Mouse (Mus musculus) embryonic facial prominence, embryonic 15.5 days (tissue): ENCODE data around the gene Ccdc146. TPM values are rescaled to one million over a fixed set of nuclear protein-coding genes. Genes with fewer than 3 reads are reported as not detected.

Experiments used
- ATAC-seq: fragments of 200-750 bp; cut with Nextera tagmentation; 2 replicates; pipeline ENCODE4 v1.8.0; 2017; ENCODE audit warnings: low read depth, moderate TSS enrichment; ENCODE audit not compliant: insufficient number of reproducible peaks, low FRiP score, low TSS enrichment
- H3K27ac ChIP-seq: fragments of 300-500 bp; sonication (generic); replicated peaks from 2 replicates; pipeline ENCODE4 v1.5.1; 2015; ENCODE audit warnings: mild to moderate bottlenecking, inconsistent platforms
- H3K27me3 ChIP-seq: fragments of 300-500 bp; sonication (generic); 2 replicates; pipeline ENCODE4 v1.6.1; 2015; ENCODE audit warnings: inconsistent platforms
- H3K36me3 ChIP-seq: fragments of 300-500 bp; sonication (generic); 2 replicates; pipeline ENCODE4 v1.6.1; 2015; ENCODE audit warnings: mild to moderate bottlenecking, inconsistent platforms
- H3K4me1 ChIP-seq: fragments of 300-500 bp; sonication (generic); 2 replicates; pipeline ENCODE4 v1.6.1; 2015; ENCODE audit warnings: inconsistent platforms
- H3K4me2 ChIP-seq: fragments of 300-500 bp; sonication (generic); replicated peaks from 2 replicates; pipeline ENCODE4 v1.6.1; 2015; ENCODE audit warnings: mild to moderate bottlenecking, inconsistent platforms
- H3K4me3 ChIP-seq: fragments of 300-500 bp; sonication (generic); replicated peaks from 2 replicates; pipeline ENCODE4 v1.5.1; 2015; ENCODE audit warnings: mild to moderate bottlenecking, inconsistent platforms
- H3K9ac ChIP-seq: fragments of 300-500 bp; sonication (generic); 2 replicates; pipeline ENCODE4 v1.6.1; 2015; ENCODE audit warnings: inconsistent platforms
- H3K9me3 ChIP-seq: fragments of 300-500 bp; sonication (generic); replicated peaks from 2 replicates; pipeline ENCODE4 v1.6.1; 2016; ENCODE audit warnings: inconsistent platforms
- WGBS: fragments of 180-500 bp; shearing (Covaris S2); methylation state at CpG from one replicate; pipeline ENCODE4 v1.1.7; 2015; 5-methylcytosine and 5-hydroxymethylcytosine counted together
- polyA plus RNA-seq: library from polyadenylated mRNA; unstranded; fragments of >200 nt; fragmentation: Nextera tagmentation; extraction: Ambion mirVana; gene quantifications from 2 replicates; pipeline ENCODE4 v1.2.1, GENCODE M21; 2015

Ccdc146 gene
- polyA plus RNA-seq, 1 experiment from 2014 or later: 7.5 TPM

DNA sequence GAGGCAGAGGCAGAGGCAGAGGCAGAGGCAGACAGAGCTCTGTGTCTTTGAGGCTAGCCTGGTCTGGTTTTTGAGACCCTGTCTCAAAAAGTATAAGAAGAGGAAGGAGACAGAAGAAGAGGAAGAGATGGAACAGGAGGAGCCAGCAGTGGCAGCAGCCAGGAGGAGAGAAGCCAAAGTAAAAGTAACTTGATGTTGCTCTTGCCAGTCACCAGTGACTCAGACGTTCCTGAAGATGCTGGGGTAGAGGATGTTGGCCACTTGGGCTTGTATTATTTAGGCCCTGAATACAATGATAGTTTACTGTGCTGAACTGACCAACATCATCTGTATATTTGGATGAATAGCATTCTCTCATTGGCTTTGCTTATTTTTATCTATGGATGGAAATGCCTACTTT, 95.9 kb downstream of the Ccdc146 start:
- no peak overlapping the region for H3K4me2 ChIP-seq
- no peaks in the 10 kb centered on the region for H3K9me3 ChIP-seq
- H3K36me3 ChIP-seq: no peaks in the 10 kb centered on the region
- no peak overlapping the region for H3K9ac ChIP-seq
- H3K4me3 ChIP-seq: no peak overlapping the region
- 82% methylated on average over 1 of the region's 1 CpGs for WGBS
- no peak overlapping the region for H3K27ac ChIP-seq
- H3K27me3 ChIP-seq: no peaks in the 10 kb centered on the region
- no peak for ATAC-seq
- peaks cover 8% of the 10 kb centered on the region for H3K4me1 ChIP-seq

DNA sequence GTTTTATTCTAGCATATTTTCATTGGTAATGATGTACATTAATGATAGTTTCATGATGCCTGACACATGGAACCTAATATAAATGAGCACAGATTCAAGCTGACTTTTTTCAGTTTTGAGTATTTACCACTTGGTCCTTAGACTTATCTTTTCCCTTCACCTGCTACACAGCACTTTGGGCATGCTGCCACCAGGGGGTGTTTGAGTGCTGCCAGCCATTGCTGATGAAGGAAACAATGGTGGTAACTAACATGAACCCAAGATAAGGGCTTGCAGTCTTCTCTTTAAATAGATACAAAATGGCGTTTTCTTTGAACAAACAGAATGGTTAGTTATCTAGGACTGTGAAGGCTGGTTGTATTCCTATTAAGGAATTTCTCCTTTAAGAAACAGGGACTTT, 98.0 kb downstream of the Ccdc146 start:
- 27% methylated on average over 1 of the region's 1 CpGs for WGBS
- H3K4me1 ChIP-seq: peaks cover 8% of the 10 kb centered on the region
- no peak overlapping the region for H3K4me3 ChIP-seq
- no peaks in the 10 kb centered on the region for H3K27me3 ChIP-seq
- no peak overlapping the region for H3K27ac ChIP-seq
- no peak overlapping the region for H3K4me2 ChIP-seq
- H3K9ac ChIP-seq: no peak overlapping the region
- ATAC-seq: no peak
- no peaks in the 10 kb centered on the region for H3K9me3 ChIP-seq
- H3K36me3 ChIP-seq: no peaks in the 10 kb centered on the region

DNA sequence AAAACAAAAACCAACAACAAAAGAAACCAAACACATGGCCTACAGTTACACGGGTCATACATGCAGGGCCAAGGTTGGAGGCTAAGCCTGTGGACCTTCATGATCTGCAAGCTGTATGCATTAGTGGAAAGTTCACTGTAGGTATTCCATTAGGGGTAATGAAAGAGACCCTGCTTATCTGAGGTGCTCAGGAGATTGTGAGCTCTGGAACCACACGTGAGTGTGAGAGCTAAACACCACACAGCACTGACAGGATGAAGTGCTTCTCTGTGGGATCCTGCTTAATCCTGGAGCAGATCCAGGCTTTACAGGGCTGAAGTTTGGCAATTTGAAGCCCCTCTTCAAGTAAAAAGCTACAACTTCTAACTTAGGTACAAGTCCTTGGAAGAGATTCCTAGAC, 104.3 kb downstream of the Ccdc146 start:
- Histone ChIP-seq H3K4me2 (no peak overlapping the region), H3K27me3 (no peaks in the 10 kb centered on the region), H3K27ac (no peak overlapping the region), H3K9me3 (no peaks in the 10 kb centered on the region), H3K4me3 (no peak overlapping the region), H3K4me1 (no peaks in the 10 kb centered on the region), H3K9ac (no peak overlapping the region), H3K36me3 (no peaks in the 10 kb centered on the region)
- 78% methylated on average over 2 of the region's 2 CpGs for WGBS
- no peak for ATAC-seq

DNA sequence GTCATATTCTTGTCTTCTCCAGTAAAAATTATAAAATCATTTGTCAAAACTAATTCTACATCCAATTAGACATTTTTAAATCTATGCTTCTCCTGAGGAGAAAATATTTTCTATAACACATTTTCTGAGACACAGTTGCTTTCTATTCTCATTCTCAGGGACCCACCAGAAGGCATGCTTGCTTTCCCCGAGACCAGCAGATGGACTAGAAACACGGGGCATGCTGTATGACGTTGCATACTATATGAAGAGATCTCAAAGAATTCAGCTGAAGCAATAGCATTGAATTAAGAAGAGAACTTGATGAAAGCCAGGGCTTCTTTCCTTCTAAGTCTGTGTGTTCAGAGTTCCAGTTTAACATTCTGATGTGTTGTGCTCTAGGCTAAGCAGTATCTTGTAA, 109.8 kb downstream of the Ccdc146 start:
- Histone ChIP-seq H3K4me2 (no peak overlapping the region), H3K9ac (no peak overlapping the region)
- 74% methylated on average over 3 of the region's 3 CpGs for WGBS

DNA sequence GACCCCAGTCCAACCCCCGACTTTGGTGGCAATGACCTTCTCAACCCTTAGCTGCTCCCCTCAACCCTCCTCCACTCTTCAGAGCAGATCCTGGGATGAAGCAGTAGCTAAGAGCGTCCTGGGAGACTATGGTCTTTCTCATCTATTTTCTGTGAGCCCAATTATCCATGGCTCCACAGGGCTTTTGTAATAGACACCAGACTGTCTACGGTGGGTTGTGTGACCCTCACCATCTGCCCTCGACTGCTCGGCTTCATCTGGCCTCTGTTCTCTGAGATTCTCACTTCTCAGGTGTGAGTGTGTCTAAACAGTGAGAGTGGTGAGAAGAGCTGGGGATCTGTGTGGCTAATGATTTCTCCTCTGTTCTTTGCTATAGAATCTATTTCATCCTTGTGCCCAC, 117.3 kb downstream of the Ccdc146 start:
- Histone ChIP-seq H3K36me3 (no peaks in the 10 kb centered on the region), H3K27ac (no peak overlapping the region), H3K4me2 (no peak overlapping the region), H3K9ac (no peak overlapping the region), H3K4me1 (no peaks in the 10 kb centered on the region), H3K27me3 (no peaks in the 10 kb centered on the region), H3K4me3 (no peak overlapping the region), H3K9me3 (no peaks in the 10 kb centered on the region)
- WGBS: 64% methylated on average over 5 of the region's 5 CpGs
- ATAC-seq: peak; percentile 39; the same call in 1 of the 2 replicates

More for the DNA sequence above, 109.8 kb downstream of the Ccdc146 start:
- no peaks in the 10 kb centered on the region for H3K36me3 ChIP-seq
- no peak for ATAC-seq
- no peaks in the 10 kb centered on the region for H3K27me3 ChIP-seq
- H3K9me3 ChIP-seq: no peaks in the 10 kb centered on the region
- H3K4me1 ChIP-seq: no peaks in the 10 kb centered on the region
- H3K4me3 ChIP-seq: no peak overlapping the region
- no peak overlapping the region for H3K27ac ChIP-seq

DNA sequence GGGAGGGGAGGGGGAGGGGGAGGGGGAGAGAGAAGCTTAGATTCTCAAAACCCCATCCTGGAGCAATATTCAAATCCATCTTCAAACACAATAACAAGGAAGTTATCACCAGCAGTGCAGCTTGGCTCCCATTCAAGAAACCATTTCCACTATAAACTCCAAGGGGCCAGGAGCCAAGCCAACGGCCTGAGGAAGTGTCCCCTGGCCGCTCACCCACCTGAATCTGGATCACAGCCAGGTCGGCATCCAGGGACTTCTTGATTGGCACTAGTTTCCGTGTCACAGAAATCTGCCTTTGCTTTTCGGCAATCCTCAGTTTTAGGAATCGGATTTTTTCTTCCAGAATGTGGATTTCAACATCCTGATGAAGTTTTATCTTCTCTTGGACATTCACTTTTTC, 123.5 kb downstream of the Ccdc146 start:
- Histone ChIP-seq H3K36me3 (no peaks in the 10 kb centered on the region), H3K4me2 (no peak overlapping the region), H3K27me3 (no peaks in the 10 kb centered on the region), H3K9ac (no peak overlapping the region), H3K4me1 (no peaks in the 10 kb centered on the region), H3K4me3 (no peak overlapping the region), H3K27ac (no peak overlapping the region), H3K9me3 (no peaks in the 10 kb centered on the region)
- 62% methylated on average over 6 of the region's 6 CpGs for WGBS
- no peak for ATAC-seq

DNA sequence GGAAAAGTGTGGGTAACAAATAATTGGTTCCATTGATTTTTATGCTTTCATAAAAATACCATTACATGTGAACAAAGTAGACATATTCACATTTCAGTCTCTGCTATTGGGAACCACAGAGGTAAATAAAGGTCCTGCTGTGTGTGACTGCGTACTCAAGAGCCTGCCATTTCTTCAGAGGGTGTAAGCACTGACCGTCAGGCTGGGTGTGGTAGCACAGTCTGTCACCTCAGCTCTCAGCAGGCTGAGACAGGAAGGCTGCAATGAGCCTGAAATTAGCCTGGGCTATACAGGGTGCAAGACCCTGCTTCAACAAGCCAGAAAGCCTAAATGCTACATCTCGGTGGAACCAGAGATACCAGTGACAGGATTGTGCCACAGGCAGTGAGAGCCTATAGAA, 124.4 kb downstream of the Ccdc146 start:
- ATAC-seq: no peak
- no peaks in the 10 kb centered on the region for H3K9me3 ChIP-seq
- H3K27me3 ChIP-seq: no peaks in the 10 kb centered on the region
- no peak overlapping the region for H3K9ac ChIP-seq
- WGBS: 91% methylated on average over 3 of the region's 3 CpGs
- no peaks in the 10 kb centered on the region for H3K4me1 ChIP-seq
- no peak overlapping the region for H3K4me3 ChIP-seq
- H3K4me2 ChIP-seq: no peak overlapping the region
- no peak overlapping the region for H3K27ac ChIP-seq
- H3K36me3 ChIP-seq: no peaks in the 10 kb centered on the region

DNA sequence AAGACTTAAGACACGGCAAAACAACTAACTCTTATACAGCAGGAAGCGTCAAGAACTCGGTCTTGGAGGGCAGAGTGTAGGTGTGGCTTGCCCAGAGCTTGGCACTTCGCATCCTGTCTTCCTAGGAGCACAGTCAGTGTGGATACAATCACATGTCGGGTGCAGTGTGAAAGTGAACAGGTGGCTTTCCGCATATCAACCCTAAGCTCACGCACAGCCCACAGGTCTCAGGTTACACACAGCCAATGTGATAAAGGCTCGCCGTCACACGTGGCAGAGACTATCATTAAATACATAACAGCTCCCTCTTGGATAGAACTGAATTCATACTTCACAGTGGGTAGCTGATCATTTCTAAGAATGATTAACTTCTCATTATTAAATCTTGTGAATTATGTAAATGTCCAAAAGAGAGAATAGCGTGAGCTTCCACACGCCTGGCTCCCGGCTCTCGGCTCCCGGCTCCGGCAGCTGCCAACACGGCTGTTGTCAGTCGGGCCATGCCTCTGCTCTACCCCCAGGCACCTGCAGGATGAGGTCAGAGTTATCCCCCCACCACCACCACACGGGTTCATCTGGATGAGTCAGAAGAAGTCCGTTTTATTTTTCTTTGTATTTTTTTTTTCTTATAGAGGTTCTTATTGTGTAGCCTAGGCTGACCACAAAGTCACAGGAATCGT, 125.3 kb downstream of the Ccdc146 start:
- Histone ChIP-seq H3K27ac (no peak overlapping the region), H3K4me1 (no peaks in the 10 kb centered on the region), H3K9me3 (no peaks in the 10 kb centered on the region), H3K4me2 (no peak overlapping the region), H3K9ac (no peak overlapping the region), H3K4me3 (no peak overlapping the region), H3K36me3 (no peaks in the 10 kb centered on the region), H3K27me3 (no peaks in the 10 kb centered on the region)
- WGBS: 54% methylated on average over 21 of the region's 21 CpGs
- ATAC-seq: peak; percentile 70; the same call in 1 of the 2 replicates

DNA sequence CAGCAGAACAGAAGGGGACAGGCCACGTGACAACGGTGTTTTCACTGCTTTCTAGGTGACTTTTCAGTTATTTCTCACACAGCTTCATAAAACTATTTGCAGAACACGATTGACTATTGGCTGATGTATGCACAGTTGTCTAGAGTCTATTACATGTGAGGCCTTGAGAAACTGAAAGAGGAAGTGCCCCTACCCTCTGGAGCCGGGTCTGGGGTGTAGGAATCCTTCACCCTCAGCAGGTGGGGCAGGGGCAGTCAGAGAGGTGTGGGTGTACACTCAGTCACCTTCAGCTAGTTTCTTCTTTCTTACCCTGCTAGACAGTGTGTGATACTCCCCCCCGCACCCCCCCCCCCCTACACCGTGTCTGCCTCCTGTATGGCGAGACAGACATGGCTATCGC, 128.8 kb downstream of the Ccdc146 start:
- H3K9ac ChIP-seq: no peak overlapping the region
- H3K4me2 ChIP-seq: no peak overlapping the region
- H3K27ac ChIP-seq: no peak overlapping the region
- no peaks in the 10 kb centered on the region for H3K9me3 ChIP-seq
- ATAC-seq: no peak
- H3K27me3 ChIP-seq: no peaks in the 10 kb centered on the region
- WGBS: 87% methylated on average over 8 of the region's 8 CpGs
- no peak overlapping the region for H3K4me3 ChIP-seq
- no peaks in the 10 kb centered on the region for H3K36me3 ChIP-seq
- no peaks in the 10 kb centered on the region for H3K4me1 ChIP-seq

DNA sequence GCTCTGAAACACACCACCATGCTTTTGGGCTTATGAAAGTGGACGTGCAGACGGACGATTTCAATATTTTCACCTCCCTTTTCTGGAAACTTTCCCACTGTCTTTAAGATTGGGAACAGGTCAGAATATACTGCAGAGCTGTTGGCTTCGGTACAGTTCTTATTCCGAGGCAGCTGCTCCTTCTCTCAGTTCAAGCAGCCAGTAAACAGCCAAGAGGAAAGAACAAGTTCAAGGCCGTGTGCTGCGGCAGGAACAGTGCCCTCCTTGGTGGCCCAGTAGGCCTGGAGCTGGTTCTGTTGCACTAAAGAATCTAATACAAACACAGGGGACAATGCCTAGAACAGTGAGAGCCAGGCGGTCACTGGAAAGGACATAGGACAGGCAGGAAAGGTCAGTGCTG, 133.9 kb downstream of the Ccdc146 start:
- ATAC-seq: no peak
- Histone ChIP-seq H3K27ac (no peak overlapping the region), H3K4me3 (no peak overlapping the region), H3K36me3 (no peaks in the 10 kb centered on the region), H3K4me2 (no peak overlapping the region), H3K9ac (no peak overlapping the region), H3K4me1 (no peaks in the 10 kb centered on the region), H3K27me3 (no peaks in the 10 kb centered on the region), H3K9me3 (no peaks in the 10 kb centered on the region)
- WGBS: 86% methylated on average over 8 of the region's 8 CpGs

DNA sequence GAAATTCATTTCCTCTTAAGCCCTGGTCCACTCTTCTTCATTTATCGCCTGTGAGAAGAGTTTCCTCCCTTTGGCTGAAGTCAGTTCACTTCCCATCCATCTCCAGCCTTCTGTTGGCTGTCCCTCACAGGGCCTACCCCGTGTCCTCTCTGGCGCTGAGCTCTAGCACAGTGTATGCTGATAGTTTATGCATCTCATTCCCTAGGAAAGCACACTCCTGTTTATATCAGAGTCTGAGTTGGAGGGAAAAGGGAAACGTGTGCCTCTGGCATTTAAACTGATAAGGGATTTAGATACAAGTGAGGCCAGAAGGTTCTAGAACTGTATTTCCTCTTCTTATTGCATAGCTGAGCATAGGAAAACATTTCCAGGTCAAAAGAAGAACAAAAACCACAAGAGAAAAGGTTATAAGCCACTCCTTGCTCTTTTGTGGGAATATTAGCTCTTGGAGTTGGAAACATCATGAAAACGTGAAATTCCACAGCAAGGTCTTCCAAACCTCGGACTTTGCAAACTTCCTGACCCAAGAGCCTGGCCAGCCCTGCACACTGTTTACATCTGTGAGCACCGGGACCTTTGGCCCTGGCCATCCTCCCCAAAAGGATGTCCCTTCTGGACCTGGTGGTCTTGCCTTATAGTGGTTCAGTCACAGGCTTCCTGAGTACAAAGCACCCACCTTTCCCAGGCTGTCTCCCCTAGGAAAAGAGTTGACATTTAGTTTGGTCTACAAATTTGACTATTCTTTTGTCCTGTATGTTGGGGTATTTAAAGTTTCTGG, 135.6 kb downstream of the Ccdc146 start:
- no peak for ATAC-seq
- 75% methylated on average over 7 of the region's 7 CpGs for WGBS
- H3K4me2 ChIP-seq: no peak overlapping the region
- no peak overlapping the region for H3K27ac ChIP-seq
- no peak overlapping the region for H3K4me3 ChIP-seq
- H3K9ac ChIP-seq: no peak overlapping the region
- H3K4me1 ChIP-seq: no peaks in the 10 kb centered on the region
- no peaks in the 10 kb centered on the region for H3K9me3 ChIP-seq
- H3K36me3 ChIP-seq: no peaks in the 10 kb centered on the region
- no peaks in the 10 kb centered on the region for H3K27me3 ChIP-seq
